Mouse (Mus musculus) bone marrow, adult 2 months (tissue): Measurements from ENCODE around the gene Yipf7.
A peak's percentile ranks its signal among the peaks of the same experiment; 100 is the strongest.

Experiments
- CTCF ChIP-seq: fragments of 200-500 bp; IDR thresholded peaks from 2 replicates; pipeline ENCODE4 v1.5.1; 2011; ENCODE audit warnings: low read length, control low read depth; ENCODE audit not compliant: control insufficient read depth, insufficient read depth
- POLR2A ChIP-seq: fragments of 200-500 bp; IDR thresholded peaks from 2 replicates; pipeline ENCODE4 v1.6.1; 2011; ENCODE audit warnings: low read depth, mild to moderate bottlenecking, control low read depth, low read length, borderline replicate concordance; ENCODE audit not compliant: control insufficient read depth

DNA sequence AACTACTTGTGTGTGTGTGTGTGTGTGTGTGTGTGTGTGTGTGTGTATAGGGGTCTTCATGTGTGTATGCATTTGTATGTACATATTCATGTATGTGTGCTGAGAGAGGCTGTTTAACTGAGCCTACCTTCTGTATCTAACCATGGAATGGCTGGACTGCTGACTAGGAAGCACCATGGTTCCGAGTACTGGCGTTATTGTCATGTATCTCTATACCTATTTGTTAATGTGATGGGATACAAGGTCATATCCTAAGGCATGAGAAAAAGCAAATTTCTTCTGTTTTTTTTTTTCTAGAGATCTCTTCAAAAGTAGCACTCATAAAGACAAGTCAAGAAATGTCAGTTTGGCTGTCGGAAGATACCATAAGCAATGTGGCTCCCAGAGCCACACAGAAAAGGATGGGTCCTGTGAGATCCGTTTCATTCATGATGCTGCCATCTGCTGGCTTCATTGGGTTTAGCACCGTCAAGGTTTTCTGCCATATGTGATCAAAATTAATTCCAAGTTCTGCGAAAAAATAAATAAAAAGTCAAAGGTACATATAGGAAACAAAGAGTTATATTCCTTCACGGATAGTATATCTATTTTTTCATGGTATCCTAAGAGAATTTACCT lies 21.7 kb downstream of the Yipf7 start:
- TF ChIP-seq POLR2A (no peak), CTCF (peak; percentile 35; the same call in 1 of the 2 replicates)
